Mouse (Mus musculus) frontal cortex, postnatal 25 days (tissue): Measurements from ENCODE around the gene Olfr741.

Source experiments
- DNase-seq, 2 experiments: peaks; one replicate each; pipeline ENCODE4 v3.0.0; 2022; ENCODE audit warnings: low spot score in 2 of 2

The Olfr741 gene

GRCm38 (mm10) chr14:50472438-50472837, at the start of gene Olfr741:
Olfr741 (plus strand) TSS chr14:50472738.
- DNase-seq, result no peak

GRCm38 (mm10) chr14:50445245-50445644, 27.3 kb upstream of the Olfr741 start, which contains the start of gene Olfr740:
Olfr740 (plus strand) TSS chr14:50445545.
- no peak for DNase-seq

- DNase-seq, result no peak
Observed at GRCm38 (mm10) chr14:50478406-50478805, 5.9 kb downstream of the Olfr741 start.

- no peak for DNase-seq
Observed at GRCm38 (mm10) chr14:50503300-50503699, 30.8 kb downstream of the Olfr741 start, which contains the start of gene Olfr742. Olfr742 (plus strand) TSS chr14:50503600.

GRCm38 (mm10) chr14:50521539-50521938, 49.0 kb downstream of the Olfr741 start, which contains the start of gene Olfr743:
Olfr743 (plus strand) TSS chr14:50521839.
- no peak for DNase-seq
